Mouse (Mus musculus): ENCODE measurements around the gene Alkbh7. TPM values are rescaled to one million over a fixed set of nuclear protein-coding genes. Genes with fewer than 3 reads are reported as not detected.

Alkbh7 gene
- polyA plus RNA-seq, 1 experiment from 2014 or later: 24.5 TPM

DNA sequence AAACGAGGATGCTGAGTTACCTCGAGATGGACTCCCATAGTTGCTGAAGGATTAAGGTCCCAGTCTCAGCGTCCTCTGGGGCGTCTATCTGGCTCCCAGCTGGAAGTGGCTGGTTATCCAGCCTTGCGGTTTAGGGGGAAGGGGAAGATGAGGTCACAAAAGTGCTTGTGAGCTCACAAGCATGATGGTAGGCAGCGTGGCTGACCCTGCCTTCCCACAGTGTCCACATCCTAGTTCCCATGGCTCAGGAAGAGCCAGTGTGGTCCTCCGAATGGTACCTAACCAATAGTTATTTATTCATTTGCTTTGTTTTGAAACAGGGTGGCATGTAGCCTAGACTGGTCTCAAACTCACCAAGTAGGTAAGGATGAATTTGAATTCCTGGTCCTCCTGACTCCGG is 44.4 kb downstream of the Alkbh7 start, which contains the start of gene Slc25a41:
TSS of gene Slc25a41 (minus strand) at position 101 of the 400 bp plus-strand sequence.
- H3K9ac ChIP-seq: no peak within 1 kb of the TSS

GRCm38 (mm10) chr17:57047406-57047805 is 50.3 kb downstream of the Alkbh7 start:
- peaks cover 16% of the 10 kb centered on the region; the same call in 1 of the 2 replicates for H3K36me3 ChIP-seq
- no peak overlapping the region for H3K27ac ChIP-seq
- WGBS (ENCODE audit: insufficient replicate concordance): 52% methylated on average over 5 of the region's 5 CpGs
- ATAC-seq: peak; percentile 45; the same call in 1 of the 2 replicates
- H3K4me3 ChIP-seq: no peak overlapping the region
- 0 out of 2 replicates have a peak, but pooled peaks cover 7% of the 10 kb centered on the region for H3K27me3 ChIP-seq (replicated peaks)
- H3K4me2 ChIP-seq: no peak overlapping the region
- H3K9ac ChIP-seq: no peak overlapping the region
- H3K9me3 ChIP-seq (replicated peaks): no peaks in the 10 kb centered on the region
- 0 out of 2 replicates have a peak, but pooled peaks cover 3% of the 10 kb centered on the region for H3K4me1 ChIP-seq

More for the DNA sequence above, 44.4 kb downstream of the Alkbh7 start, which contains the start of gene Slc25a41:
- Histone ChIP-seq H3K36me3 (no peaks in the 10 kb centered on the region), H3K4me3 (no peak within 1 kb of the TSS), H3K9me3 (replicated peaks) (no peaks in the 10 kb centered on the region), H3K27ac (no peak within 1 kb of the TSS), H3K4me1 (no peaks in the 10 kb centered on the region; the same call in 1 of the 2 replicates), H3K4me2 (no peak within 1 kb of the TSS), H3K27me3 (replicated peaks) (peaks cover 39% of the 10 kb centered on the region)
- ATAC-seq: no peak
- WGBS (ENCODE audit: insufficient replicate concordance): 51% methylated on average over 8 of the region's 8 CpGs

GRCm38 (mm10) chr17:57048816-57049215 is 51.7 kb downstream of the Alkbh7 start:
- no peak overlapping the region for H3K4me3 ChIP-seq
- no peak overlapping the region for H3K27ac ChIP-seq
- ATAC-seq: no peak
- no peaks in the 10 kb centered on the region for H3K9me3 ChIP-seq (replicated peaks)
- no peak overlapping the region for H3K9ac ChIP-seq
- H3K36me3 ChIP-seq: peaks cover 27% of the 10 kb centered on the region; the same call in 1 of the 2 replicates
- H3K4me1 ChIP-seq: 0 out of 2 replicates have a peak, but pooled peaks cover 3% of the 10 kb centered on the region
- H3K27me3 ChIP-seq (replicated peaks): 0 out of 2 replicates have a peak, but pooled peaks cover 7% of the 10 kb centered on the region
- WGBS (ENCODE audit: insufficient replicate concordance): 77% methylated on average over 3 of the region's 3 CpGs
- no peak overlapping the region for H3K4me2 ChIP-seq

Other genes starting within 250 kb of the Alkbh7 start
- 3.2 and 4.1 TPM in 2 replicates for gene Nrtn, start 239.8 kb upstream of the Alkbh7 start, polyA plus RNA-seq (2016; fragmentation: Nextera tagmentation; extraction: Ambion mirVana)
- gene Dus3l, start 232.6 kb upstream of the Alkbh7 start, polyA plus RNA-seq (2016; fragmentation: Nextera tagmentation; extraction: Ambion mirVana): 24.1 and 24.6 TPM in 2 replicates
- gene Prr22, start 227.1 kb upstream of the Alkbh7 start, polyA plus RNA-seq (2016; fragmentation: Nextera tagmentation; extraction: Ambion mirVana): 1.1 and 1.2 TPM in 2 replicates
- 12.6 and 13.6 TPM in 2 replicates for gene Rfx2, start 166.3 kb upstream of the Alkbh7 start, polyA plus RNA-seq (2016; fragmentation: Nextera tagmentation; extraction: Ambion mirVana)
- gene Acsbg2, start 122.9 kb upstream of the Alkbh7 start, polyA plus RNA-seq (2016; fragmentation: Nextera tagmentation; extraction: Ambion mirVana): not detected in 2 replicates
- 0.08 and 0.11 TPM in 2 replicates for gene 1700061G19Rik, start 121.9 kb upstream of the Alkbh7 start, polyA plus RNA-seq (2016; fragmentation: Nextera tagmentation; extraction: Ambion mirVana)
- gene Mllt1, start 61.9 kb upstream of the Alkbh7 start, polyA plus RNA-seq (2016; fragmentation: Nextera tagmentation; extraction: Ambion mirVana): 24.4 and 24.7 TPM in 2 replicates
- not detected in 2 replicates for gene Acer1, start 15.2 kb upstream of the Alkbh7 start, polyA plus RNA-seq (2016; fragmentation: Nextera tagmentation; extraction: Ambion mirVana)
- gene Clpp, start 7.0 kb upstream of the Alkbh7 start, polyA plus RNA-seq (2016; fragmentation: Nextera tagmentation; extraction: Ambion mirVana): 108 and 115 TPM in 2 replicates
- 0.29 and 0.31 TPM in 2 replicates for gene Pspn, start 2.7 kb downstream of the Alkbh7 start, polyA plus RNA-seq (2016; fragmentation: Nextera tagmentation; extraction: Ambion mirVana)
- 76.4 and 78.5 TPM in 2 replicates for gene Gtf2f1, start 13.9 kb downstream of the Alkbh7 start, polyA plus RNA-seq (2016; fragmentation: Nextera tagmentation; extraction: Ambion mirVana)
- 0.11 and 0.33 TPM in 2 replicates for gene Gm17949, start 14.1 kb downstream of the Alkbh7 start, polyA plus RNA-seq (2016; fragmentation: Nextera tagmentation; extraction: Ambion mirVana)
- gene Khsrp, start 34.2 kb downstream of the Alkbh7 start, polyA plus RNA-seq (2016; fragmentation: Nextera tagmentation; extraction: Ambion mirVana): 54.9 and 57.1 TPM in 2 replicates
- gene Slc25a41, start 44.3 kb downstream of the Alkbh7 start, polyA plus RNA-seq (2016; fragmentation: Nextera tagmentation; extraction: Ambion mirVana): not detected in 2 replicates
- gene Crb3, start 61.8 kb downstream of the Alkbh7 start, polyA plus RNA-seq (2016; fragmentation: Nextera tagmentation; extraction: Ambion mirVana): 2.5 and 3.0 TPM in 2 replicates
- gene Slc25a23, start 62.5 kb downstream of the Alkbh7 start, polyA plus RNA-seq (2016; fragmentation: Nextera tagmentation; extraction: Ambion mirVana): 3.2 and 3.5 TPM in 2 replicates
- 1.8 and 2.2 TPM in 2 replicates for gene Dennd1c, start 81.2 kb downstream of the Alkbh7 start, polyA plus RNA-seq (2016; fragmentation: Nextera tagmentation; extraction: Ambion mirVana)
- 1.1 and 1.4 TPM in 2 replicates for gene Tubb4a, start 90.4 kb downstream of the Alkbh7 start, polyA plus RNA-seq (2016; fragmentation: Nextera tagmentation; extraction: Ambion mirVana)
- gene Tnfsf9, start 108.0 kb downstream of the Alkbh7 start, polyA plus RNA-seq (2016; fragmentation: Nextera tagmentation; extraction: Ambion mirVana): 2.3 and 2.4 TPM in 2 replicates
- not detected in 2 replicates for gene Cd70, start 152.4 kb downstream of the Alkbh7 start, polyA plus RNA-seq (2016; fragmentation: Nextera tagmentation; extraction: Ambion mirVana)
- 1.6 and 1.7 TPM in 2 replicates for gene Tnfsf14, start 196.8 kb downstream of the Alkbh7 start, polyA plus RNA-seq (2016; fragmentation: Nextera tagmentation; extraction: Ambion mirVana)
- gene C3, start 230.8 kb downstream of the Alkbh7 start, polyA plus RNA-seq (2016; fragmentation: Nextera tagmentation; extraction: Ambion mirVana): 95.1 and 100 TPM in 2 replicates

Measured in liver, embryonic 12.5 days (tissue).